Comparison of ENCODE assay signal across 17 mouse cellular contexts in the genomic region with DNA sequence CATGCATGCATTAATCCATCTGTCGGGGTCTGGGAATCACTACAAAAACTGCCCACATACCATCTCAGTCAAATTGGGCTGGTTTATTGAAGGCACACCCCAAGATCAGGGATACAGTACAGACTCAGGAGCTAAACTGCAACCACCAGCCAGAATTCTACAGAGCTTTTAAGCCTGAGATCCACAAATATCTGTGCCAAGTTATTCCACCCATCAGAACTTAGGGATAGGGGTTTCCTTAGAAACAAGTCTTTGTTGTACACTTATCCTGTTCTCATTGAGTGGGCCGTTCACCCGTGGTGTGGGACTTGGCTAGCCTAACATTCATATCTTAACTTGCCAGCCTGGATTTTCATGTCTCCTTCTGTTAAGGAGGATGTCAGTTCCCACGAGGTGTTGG. TPM values are rescaled to one million over a fixed set of nuclear protein-coding genes. Genes with fewer than 3 reads are reported as not detected.
"Had no signal": no experiment of that assay in that cellular context is flagged by ENCODE, and none has a peak within 500 bp of the region (broad histone marks: within the 10 kb centered on the region; RNA-seq: fewer than 3 reads in every experiment).

No protein-coding gene starts in this region.

- ATAC-seq: hindbrain, postnatal 0 days; intestine, embryonic 16.5 days had no signal

- DNase-seq: gastrocnemius, postnatal 14 days; gastrocnemius, postnatal 36 days; heart, adult 11 months; heart, adult 2 months; heart, postnatal 14 days; heart, postnatal 36 days; kidney, adult 11 months; kidney, adult 2 months; kidney, adult 9 months; kidney, postnatal 14 days; kidney, postnatal 4 days; layer of hippocampus, adult 9-11 months; liver; liver, embryonic 13.5 days had no signal

RNA-seq across cellular contexts. Expression of gene Syngr4, which starts 52.5 kb away (rescaled TPM):
- polyA plus RNA-seq: hindbrain, embryonic 15.5 days had no signal
